Mouse (Mus musculus) ovary, adult 10 weeks (tissue): ENCODE measurements around the gene Pcsk7. TPM values are rescaled to one million over a fixed set of nuclear protein-coding genes. Genes with fewer than 3 reads are reported as not detected.

Source experiments
- polyA plus RNA-seq: library from polyadenylated mRNA; stranded (reverse); fragments of 350-450 nt; fragmentation: Illumina TruSeq; extraction: RNeasy Lipid Tissue Mini Kit (QIAGEN cat#74804); gene quantifications from one replicate; pipeline ENCODE4 v1.2.3, GENCODE M21; 2014

Pcsk7 gene
- polyA plus RNA-seq: 1.2 TPM

DNA sequence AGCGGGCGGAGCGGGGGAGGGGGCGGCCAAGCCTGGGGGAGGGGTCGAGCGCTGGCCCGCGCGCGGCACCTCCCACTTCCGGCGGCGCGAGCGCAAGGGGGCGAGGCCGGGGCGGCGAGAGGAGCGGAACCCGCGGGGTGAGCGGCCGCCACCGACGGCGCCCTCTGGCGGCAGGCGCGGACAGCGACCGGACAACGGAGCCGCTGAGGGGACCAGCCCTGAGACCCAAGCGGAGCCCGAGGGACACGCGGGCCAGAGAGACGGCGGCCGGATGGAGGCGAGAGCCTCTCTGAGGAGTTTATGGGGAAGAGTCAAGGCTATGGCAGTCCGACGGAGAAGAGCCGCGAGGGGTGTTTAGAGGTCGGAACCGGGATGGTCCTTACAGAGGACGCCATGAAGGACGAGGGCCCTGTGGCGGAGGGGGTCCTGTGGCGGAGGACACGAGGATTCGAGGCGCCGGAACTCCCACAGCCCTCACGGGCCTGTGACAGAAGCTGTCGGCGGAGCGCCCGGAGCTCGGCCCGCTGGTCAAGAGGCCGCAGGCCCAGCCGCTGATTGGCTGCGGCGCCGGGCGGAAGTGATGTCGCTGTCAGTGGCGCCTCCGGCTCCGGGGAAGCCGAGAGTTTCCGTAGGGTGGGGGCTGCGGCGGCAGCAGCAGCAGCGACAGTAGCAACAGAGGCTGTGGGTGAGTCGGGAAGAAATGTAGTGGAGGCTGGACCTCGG is at the start of gene Pcsk7, which contains the start of gene Rnf214:
Gene Pcsk7 (plus strand): TSS at position 143 of the 723 bp plus-strand sequence.
Gene Rnf214 (minus strand): TSS at position 557 of the 723 bp plus-strand sequence.

DNA sequence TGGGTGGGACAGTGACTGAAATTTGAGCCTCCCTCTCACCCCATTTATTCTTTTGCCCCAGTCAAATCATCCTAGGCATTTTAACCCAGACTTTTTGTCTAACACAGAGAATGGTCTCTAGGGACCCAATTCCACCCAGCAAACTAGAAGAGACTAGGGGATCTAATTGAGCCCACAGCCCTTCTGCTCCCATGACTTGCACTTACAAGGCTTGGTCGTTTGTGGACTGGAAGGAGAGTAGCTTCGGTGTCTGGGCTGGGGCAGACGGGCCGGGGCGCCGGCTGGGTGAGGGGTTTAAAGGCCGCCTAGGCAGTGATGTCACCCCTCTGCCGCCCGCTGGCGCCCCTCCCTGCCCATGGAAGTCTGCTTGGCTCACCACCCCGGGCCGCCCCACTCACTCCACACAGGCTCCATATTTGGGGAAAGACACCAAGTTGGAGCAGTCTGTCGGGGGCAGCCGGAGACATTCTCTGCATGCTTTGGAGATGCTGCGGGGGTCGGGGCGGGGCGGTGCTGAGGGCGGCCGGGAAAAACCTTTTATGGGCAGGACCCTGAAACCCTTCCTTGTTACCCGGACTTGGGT is 29.4 kb downstream of the Pcsk7 start, which contains the start of gene Tagln:
Gene Tagln (minus strand): TSS at position 431 of the 583 bp plus-strand sequence.

GRCm38 (mm10) chr9:45955107-45955963 is 49.0 kb downstream of the Pcsk7 start, which contains the start of gene Sidt2:
Gene Sidt2 (minus strand): TSS chr9:45955258.

Other genes starting within 250 kb of the Pcsk7 start
- gene Cep164, start 77.8 kb upstream of the Pcsk7 start, polyA plus RNA-seq: 2.4 TPM
- gene Bace1, start 67.9 kb upstream of the Pcsk7 start, polyA plus RNA-seq: 39.9 TPM
- 66.4 TPM for gene Rnf214, start 414 bp downstream of the Pcsk7 start, polyA plus RNA-seq
- 138 TPM for gene Tagln, start 29.6 kb downstream of the Pcsk7 start, polyA plus RNA-seq
- gene Sidt2, start 48.8 kb downstream of the Pcsk7 start, polyA plus RNA-seq: 18.3 TPM
- gene Pafah1b2, start 106.2 kb downstream of the Pcsk7 start, polyA plus RNA-seq: 120 TPM
- 12.7 TPM for gene Sik3, start 106.3 kb downstream of the Pcsk7 start, polyA plus RNA-seq